Mouse (Mus musculus): ENCODE measurements around the gene Chaf1a. TPM values are rescaled to one million over a fixed set of nuclear protein-coding genes. Genes with fewer than 3 reads are reported as not detected.

Chaf1a gene
- 1 to 10 TPM; 2.9 to 3.3 TPM for total RNA-seq (2023)

GRCm38 (mm10) chr17:56040030-56040856, at the start of gene Chaf1a:
Gene Chaf1a (plus strand): TSS chr17:56040439.

GRCm38 (mm10) chr17:56005415-56006061, 34.7 kb upstream of the Chaf1a start, which contains the start of the genes Stap2 and Mpnd:
Gene Stap2 (minus strand): TSS chr17:56005584.
Gene Mpnd (plus strand): TSS chr17:56005711.

GRCm38 (mm10) chr17:56036176-56036900, 3.9 kb upstream of the Chaf1a start, which contains the start of gene Sh3gl1:
Gene Sh3gl1 (minus strand): TSS chr17:56036635.

DNA sequence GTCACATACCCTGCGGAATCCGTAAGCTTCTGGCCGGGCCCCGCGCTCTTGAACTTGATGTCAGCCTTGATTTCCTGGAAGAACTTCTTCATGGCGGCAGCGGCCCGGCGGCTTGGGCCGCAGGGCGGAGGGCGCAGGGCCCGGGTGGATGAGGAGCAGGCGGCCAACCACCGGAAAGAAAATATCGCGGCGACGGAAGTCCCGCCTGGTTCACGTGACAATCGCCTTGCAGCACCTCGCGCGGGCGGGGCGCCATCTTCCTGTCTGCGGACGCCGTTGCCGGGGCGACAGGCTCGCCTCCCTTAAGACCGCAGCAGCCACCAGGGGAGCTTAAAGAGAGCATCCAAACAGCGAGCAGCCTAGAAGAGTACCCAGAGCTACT, 34.6 kb downstream of the Chaf1a start, which contains the start of gene Ubxn6:
TSS of gene Ubxn6 (minus strand) at position 202 of the 382 bp plus-strand sequence.

GRCm38 (mm10) chr17:56078880-56079795, 38.9 kb downstream of the Chaf1a start, which contains the start of gene Hdgfl2:
Gene Hdgfl2 (plus strand): TSS chr17:56079634.

GRCm38 (mm10) chr17:56109219-56110051, 69.2 kb downstream of the Chaf1a start, which contains the start of gene Plin4:
Gene Plin4 (minus strand): TSS chr17:56109803.

GRCm38 (mm10) chr17:56117251-56117710, 77.0 kb downstream of the Chaf1a start, which contains the start of gene Plin5:
Gene Plin5 (minus strand): TSS chr17:56117596.

GRCm38 (mm10) chr17:56121826-56122225, 81.6 kb downstream of the Chaf1a start, which contains the start of gene Lrg1:
Gene Lrg1 (minus strand): TSS chr17:56122001.

Other genes starting within 250 kb of the Chaf1a start
- gene Zfp119a, start 161.5 kb upstream of the Chaf1a start, total RNA-seq (2023) = 10 to 100 TPM; 10.6 to 15.7 TPM
- 10 to 100 TPM; 22.5 to 26.0 TPM for gene Zfp959, start 148.3 kb upstream of the Chaf1a start, total RNA-seq (2023)
- gene Zfp119b, start 90.9 kb upstream of the Chaf1a start, total RNA-seq (2023) = 1 to 10 TPM; 5.8 to 7.4 TPM
- gene Ebi3, start 87.8 kb upstream of the Chaf1a start, total RNA-seq (2023) = 10 to 100 TPM; 14.8 to 16.0 TPM
- gene Yju2, start 81.3 kb upstream of the Chaf1a start, total RNA-seq (2023) = 10 to 100 TPM; 50.3 to 58.0 TPM
- 1 to 10 TPM; 1.6 to 5.1 TPM for gene Shd, start 70.0 kb upstream of the Chaf1a start, total RNA-seq (2023)
- not detected for gene Fsd1, start 53.9 kb upstream of the Chaf1a start, total RNA-seq (2023)
- under 1 TPM; 0.44 to 0.50 TPM for gene Stap2, start 34.9 kb upstream of the Chaf1a start, total RNA-seq (2023)
- 10 to 100 TPM; 62.8 to 82.7 TPM for gene Mpnd, start 34.7 kb upstream of the Chaf1a start, total RNA-seq (2023)
- gene Sh3gl1, start 3.8 kb upstream of the Chaf1a start, total RNA-seq (2023) = 100 to 1,000 TPM in 1 of 2 experiments, 10 to 100 TPM in 1; 90.7 to 101 TPM
- gene Ubxn6, start 34.6 kb downstream of the Chaf1a start, total RNA-seq (2023) = 10 to 100 TPM; 55.0 to 65.0 TPM
- 100 to 1,000 TPM; 121 to 127 TPM for gene Hdgfl2, start 39.2 kb downstream of the Chaf1a start, total RNA-seq (2023)
- not detected for gene Plin4, start 69.4 kb downstream of the Chaf1a start, total RNA-seq (2023)
- gene Plin5, start 77.2 kb downstream of the Chaf1a start, total RNA-seq (2023) = not detected
- not detected for gene Lrg1, start 81.6 kb downstream of the Chaf1a start, total RNA-seq (2023)
- under 1 TPM; 0.87 to 0.92 TPM for gene Sema6b, start 99.9 kb downstream of the Chaf1a start, total RNA-seq (2023)
- gene Tnfaip8l1, start 122.0 kb downstream of the Chaf1a start, total RNA-seq (2023) = under 1 TPM; 0.33 to 0.46 TPM
- 10 to 100 TPM; 45.9 to 46.6 TPM for gene Mydgf, start 143.5 kb downstream of the Chaf1a start, total RNA-seq (2023)
- 10 to 100 TPM; 53.3 to 54.6 TPM for gene Dpp9, start 178.5 kb downstream of the Chaf1a start, total RNA-seq (2023)
- gene Fem1a, start 216.4 kb downstream of the Chaf1a start, total RNA-seq (2023) = 10 to 100 TPM; 31.8 to 31.9 TPM
- gene Ticam1, start 236.3 kb downstream of the Chaf1a start, total RNA-seq (2023) = 10 to 100 TPM; 25.3 to 27.6 TPM

Measured in B cell, adult 67 days (primary cell).